Mouse (Mus musculus) heart, embryonic 11.5 days (tissue): ENCODE results near the gene Fzd2. TPM values are rescaled to one million over a fixed set of nuclear protein-coding genes. Genes with fewer than 3 reads are reported as not detected.
A peak's percentile ranks its signal among the peaks of the same experiment; 100 is the strongest.
"Not testable (repeated sequence)": the region's sequence is repeated elsewhere in the genome, so short reads cannot be mapped to it uniquely, and the experiment has no call there.

Source experiments
- ATAC-seq: fragments of 200-750 bp; cut with Nextera tagmentation; replicated peaks from 2 replicates; pipeline ENCODE4 v1.8.0; 2017; ENCODE audit warnings: moderate library complexity; ENCODE audit not compliant: insufficient number of reproducible peaks, low FRiP score, low TSS enrichment
- H3K27ac ChIP-seq: fragments of 300-500 bp; sonication (generic); 2 replicates; pipeline ENCODE4 v1.5.1; 2014; ENCODE audit warnings: mild to moderate bottlenecking, low read depth, low read length
- H3K27me3 ChIP-seq: fragments of 300-500 bp; sonication (generic); 2 replicates; pipeline ENCODE4 v1.6.1; 2014; ENCODE audit warnings: mild to moderate bottlenecking, low read length, mixed read lengths; ENCODE audit not compliant: control insufficient read depth, insufficient read depth
- H3K36me3 ChIP-seq: fragments of 300-500 bp; sonication (generic); 2 replicates; pipeline ENCODE4 v1.6.1; 2014; ENCODE audit warnings: mild to moderate bottlenecking, low read length, moderate library complexity, mixed read lengths; ENCODE audit not compliant: control insufficient read depth, insufficient read depth
- H3K4me1 ChIP-seq: fragments of 300-500 bp; sonication (generic); 2 replicates; pipeline ENCODE4 v1.6.1; 2014; ENCODE audit warnings: low read length; ENCODE audit not compliant: control insufficient read depth, insufficient read depth
- H3K4me2 ChIP-seq: fragments of 300-500 bp; sonication (generic); 2 replicates; pipeline ENCODE4 v1.6.1; 2014; ENCODE audit warnings: mild to moderate bottlenecking, moderate library complexity
- H3K4me3 ChIP-seq: fragments of 300-500 bp; sonication (generic); 2 replicates; pipeline ENCODE4 v1.5.1; 2014; ENCODE audit warnings: low read depth, low read length
- H3K9ac ChIP-seq: fragments of 300-500 bp; sonication (generic); 2 replicates; pipeline ENCODE4 v1.6.1; 2014; ENCODE audit warnings: mild to moderate bottlenecking, low read depth, low read length, moderate library complexity
- H3K9me3 ChIP-seq: fragments of 300-500 bp; sonication (generic); replicated peaks from 2 replicates; pipeline ENCODE4 v1.6.1; 2016; ENCODE audit warnings: low read length; ENCODE audit not compliant: control insufficient read depth
- WGBS: fragments of 180-500 bp; shearing (Covaris S2); extraction: QIAGEN DNeasy Blood & Tissue Kit; methylation state at CpG from one replicate; pipeline ENCODE4 v1.1.7; 2014; ENCODE audit not compliant: insufficient replicate concordance; 5-methylcytosine and 5-hydroxymethylcytosine counted together
- polyA plus RNA-seq: library from polyadenylated mRNA; unstranded; fragments of >200 nt; fragmentation: Nextera tagmentation; extraction: Ambion mirVana; gene quantifications from 2 replicates; pipeline ENCODE4 v1.2.1, GENCODE M21; 2014

Fzd2 gene
- polyA plus RNA-seq, 1 experiment from 2014 or later, result 25.0 TPM

- H3K4me2 ChIP-seq, result peak overlapping the region; percentile 83
- not testable (repeated sequence) for H3K36me3 ChIP-seq, ATAC-seq, H3K27me3 ChIP-seq, H3K9me3 ChIP-seq
- peaks cover 33% of the 10 kb centered on the region for H3K4me1 ChIP-seq
- WGBS, result 2% methylated on average over 12 of the region's 12 CpGs
- H3K9ac ChIP-seq, result peak overlapping the region; percentile 95
- H3K4me3 ChIP-seq, result peak overlapping the region; percentile 88
- peak overlapping the region; percentile 98 for H3K27ac ChIP-seq
These were observed 3.0 kb downstream of the Fzd2 start for GRCm38 (mm10) chr11:102607201-102607600.

- Histone ChIP-seq H3K4me2 (peak overlapping the region; percentile 83), H3K4me1 (peaks cover 29% of the 10 kb centered on the region), H3K27ac (peak overlapping the region; percentile 98; the same call in 1 of the 2 replicates), H3K27me3 (peaks cover 6% of the 10 kb centered on the region; the same call in 1 of the 2 replicates), H3K9me3 (no peaks in the 10 kb centered on the region), H3K36me3 (peaks cover 7% of the 10 kb centered on the region; the same call in 1 of the 2 replicates), H3K4me3 (peak overlapping the region; percentile 88), H3K9ac (peak overlapping the region; percentile 95)
- ATAC-seq, result no peak
- WGBS, result 17% methylated on average over 10 of the region's 10 CpGs
These were observed 3.7 kb downstream of the Fzd2 start for GRCm38 (mm10) chr11:102607686-102608548.

GRCm38 (mm10) chr11:102608691-102609090, 4.5 kb downstream of the Fzd2 start:
- whole genome bisulfite sequencing, result 33% methylated on average over 4 of the region's 4 CpGs
- Histone ChIP-seq H3K27ac (peak overlapping the region; percentile 25; the same call in 1 of the 2 replicates), H3K9me3 (no peaks in the 10 kb centered on the region), H3K36me3 (peaks cover 7% of the 10 kb centered on the region; the same call in 1 of the 2 replicates), H3K27me3 (peaks cover 6% of the 10 kb centered on the region; the same call in 1 of the 2 replicates), H3K4me1 (peaks cover 28% of the 10 kb centered on the region), H3K4me3 (peak overlapping the region; percentile 88), H3K4me2 (peak overlapping the region; percentile 83), H3K9ac (peak overlapping the region; percentile 95; the same call in 1 of the 2 replicates)
- no peak for ATAC-seq

GRCm38 (mm10) chr11:102609483-102609882, 5.3 kb downstream of the Fzd2 start:
- ATAC-seq, result no peak
- Histone ChIP-seq H3K9ac (no peak overlapping the region), H3K27me3 (peaks cover 6% of the 10 kb centered on the region; the same call in 1 of the 2 replicates), H3K4me2 (no peak overlapping the region), H3K4me1 (peaks cover 28% of the 10 kb centered on the region), H3K9me3 (no peaks in the 10 kb centered on the region), H3K36me3 (peaks cover 7% of the 10 kb centered on the region; the same call in 1 of the 2 replicates), H3K4me3 (no peak overlapping the region), H3K27ac (peak overlapping the region; percentile 38; the same call in 1 of the 2 replicates)
- 54% methylated on average over 8 of the region's 8 CpGs for WGBS

GRCm38 (mm10) chr11:102610260-102610659, 6.1 kb downstream of the Fzd2 start:
- peak overlapping the region; percentile 38; the same call in 1 of the 2 replicates for H3K27ac ChIP-seq
- WGBS, result 40% methylated on average over 4 of the region's 4 CpGs
- no peak overlapping the region for H3K4me2 ChIP-seq

GRCm38 (mm10) chr11:102610675-102611316, 6.6 kb downstream of the Fzd2 start:
- no peak for ATAC-seq
- no peak overlapping the region for H3K4me3 ChIP-seq
- peak overlapping the region; percentile 20; the same call in 1 of the 2 replicates for H3K4me2 ChIP-seq
- H3K9ac ChIP-seq, result peak overlapping the region; percentile 63
- H3K36me3 ChIP-seq, result peaks cover 7% of the 10 kb centered on the region; the same call in 1 of the 2 replicates
- no peaks in the 10 kb centered on the region for H3K9me3 ChIP-seq
- H3K27me3 ChIP-seq, result no peaks in the 10 kb centered on the region
- H3K4me1 ChIP-seq, result peaks cover 28% of the 10 kb centered on the region
- WGBS, result 25% methylated on average over 9 of the region's 9 CpGs
- H3K27ac ChIP-seq, result peak overlapping the region; percentile 77

More at GRCm38 (mm10) chr11:102610260-102610659, 6.1 kb downstream of the Fzd2 start:
- Histone ChIP-seq H3K4me1 (peaks cover 28% of the 10 kb centered on the region), H3K36me3 (peaks cover 7% of the 10 kb centered on the region; the same call in 1 of the 2 replicates), H3K9me3 (no peaks in the 10 kb centered on the region), H3K27me3 (no peaks in the 10 kb centered on the region), H3K9ac (peak overlapping the region; percentile 63), H3K4me3 (no peak overlapping the region)
- ATAC-seq, result no peak

- H3K4me3 ChIP-seq, result no peak overlapping the region
- H3K27me3 ChIP-seq, result no peaks in the 10 kb centered on the region
- peak overlapping the region; percentile 63; the same call in 1 of the 2 replicates for H3K9ac ChIP-seq
- H3K4me1 ChIP-seq, result peaks cover 28% of the 10 kb centered on the region
- WGBS, result 13% methylated on average over 6 of the region's 6 CpGs
- peak overlapping the region; percentile 77; the same call in 1 of the 2 replicates for H3K27ac ChIP-seq
- ATAC-seq, result no peak
- no peaks in the 10 kb centered on the region for H3K9me3 ChIP-seq
- H3K4me2 ChIP-seq, result no peak overlapping the region
- H3K36me3 ChIP-seq, result peaks cover 7% of the 10 kb centered on the region; the same call in 1 of the 2 replicates
These were observed 7.1 kb downstream of the Fzd2 start for GRCm38 (mm10) chr11:102611317-102611705.

- Histone ChIP-seq H3K9me3 (0 out of 2 replicates have a peak, but pooled peaks cover 2% of the 10 kb centered on the region), H3K9ac (no peak overlapping the region), H3K27me3 (no peaks in the 10 kb centered on the region), H3K4me1 (peaks cover 11% of the 10 kb centered on the region), H3K27ac (no peak overlapping the region), H3K36me3 (no peaks in the 10 kb centered on the region), H3K4me3 (no peak overlapping the region), H3K4me2 (no peak overlapping the region)
- 69% methylated on average over 2 of the region's 2 CpGs for WGBS
- no peak for ATAC-seq
These were observed 15.3 kb downstream of the Fzd2 start for GRCm38 (mm10) chr11:102619449-102619848.
